Mouse (Mus musculus) stomach, embryonic 16.5 days (tissue): ENCODE measurements at regions not wholly inside any gene's neighbourhood (a gene's known extent, or its start where the extent isn't known, plus 50 kb on each side); places are given as distances from the start of the nearest gene placed in this dataset.

Experiments
- ATAC-seq: fragments of 200-750 bp; cut with Nextera tagmentation; 2 replicates; pipeline ENCODE4 v1.8.0; 2017; ENCODE audit warnings: moderate number of reproducible peaks, moderate TSS enrichment; ENCODE audit not compliant: insufficient read depth, low FRiP score
- H3K27ac ChIP-seq: fragments of 300-500 bp; sonication (generic); 2 replicates; pipeline ENCODE4 v1.5.1; 2014; ENCODE audit warnings: low read length
- H3K27me3 ChIP-seq: fragments of 300-500 bp; sonication (generic); 2 replicates; pipeline ENCODE4 v1.6.1; 2014; ENCODE audit warnings: low read length, control low read depth, mixed read lengths; ENCODE audit not compliant: control insufficient read depth, insufficient read depth
- H3K36me3 ChIP-seq: fragments of 300-500 bp; sonication (generic); 2 replicates; pipeline ENCODE4 v1.6.1; 2014; ENCODE audit warnings: low read length; ENCODE audit not compliant: control insufficient read depth, insufficient read depth
- H3K4me1 ChIP-seq: fragments of 300-500 bp; sonication (generic); 2 replicates; pipeline ENCODE4 v1.6.1; 2014; ENCODE audit warnings: low read length, control low read depth, mixed read lengths; ENCODE audit not compliant: control insufficient read depth, insufficient read depth
- H3K4me2 ChIP-seq: fragments of 300-500 bp; sonication (generic); 2 replicates; pipeline ENCODE4 v1.6.1; 2014; ENCODE audit warnings: low read depth, low read length, mixed read lengths
- H3K4me3 ChIP-seq: fragments of 300-500 bp; sonication (generic); replicated peaks from 2 replicates; pipeline ENCODE4 v1.5.1; 2014; ENCODE audit warnings: mild to moderate bottlenecking, low read length
- H3K9ac ChIP-seq: fragments of 300-500 bp; sonication (generic); 2 replicates; pipeline ENCODE4 v1.6.1; 2014; ENCODE audit warnings: low read length
- H3K9me3 ChIP-seq: fragments of 300-500 bp; sonication (generic); replicated peaks from 2 replicates; pipeline ENCODE4 v1.6.1; 2016; ENCODE audit warnings: low read length, control low read depth; ENCODE audit not compliant: control insufficient read depth
- WGBS: fragments of 180-500 bp; shearing (Covaris S2); extraction: QIAGEN DNeasy Blood & Tissue Kit; methylation state at CpG from one replicate; pipeline ENCODE4 v1.1.7; 2014; 5-methylcytosine and 5-hydroxymethylcytosine counted together

- 75% methylated on average over 1 of the region's 1 CpGs for WGBS
- H3K9me3 ChIP-seq = no peaks in the 10 kb centered on the region
- H3K4me3 ChIP-seq = no peak overlapping the region
- no peak overlapping the region for H3K27ac ChIP-seq
- no peak for ATAC-seq
- H3K36me3 ChIP-seq = no peaks in the 10 kb centered on the region
- no peak overlapping the region for H3K9ac ChIP-seq
- no peaks in the 10 kb centered on the region for H3K27me3 ChIP-seq
- H3K4me1 ChIP-seq = no peaks in the 10 kb centered on the region
- no peak overlapping the region for H3K4me2 ChIP-seq
Observed at GRCm38 (mm10) chr16:46956990-46957389, 458.7 kb upstream of the Nectin3 start.

DNA sequence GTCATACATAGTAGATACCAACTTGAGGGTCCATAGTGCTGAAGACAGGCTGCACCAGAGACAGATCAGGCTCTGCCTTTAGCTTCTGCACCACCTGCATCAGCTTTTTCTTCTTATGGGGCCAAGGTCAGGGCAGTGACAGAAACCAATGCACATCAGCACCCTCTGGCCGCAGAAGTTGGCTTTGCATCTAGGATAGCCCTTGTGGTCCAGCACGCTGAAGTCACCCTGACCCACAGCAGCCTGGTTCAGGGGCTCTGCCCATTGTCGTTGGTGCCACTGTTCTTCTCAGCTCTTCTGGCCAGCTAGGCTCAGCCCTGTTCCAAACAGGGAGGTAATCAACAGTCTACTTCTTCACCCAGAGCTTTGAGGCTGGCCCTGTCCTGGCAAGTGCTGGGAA lies 427.7 kb upstream of the Nectin3 start:
- ATAC-seq = no peak
- WGBS = 68% methylated on average over 3 of the region's 3 CpGs

GRCm38 (mm10) chr16:46894576-46895203 lies 396.4 kb upstream of the Nectin3 start:
- WGBS = 68% methylated on average over 2 of the region's 2 CpGs
- Histone ChIP-seq H3K27ac (no peak overlapping the region), H3K27me3 (no peaks in the 10 kb centered on the region), H3K9me3 (no peaks in the 10 kb centered on the region), H3K9ac (no peak overlapping the region), H3K4me2 (no peak overlapping the region), H3K4me1 (no peaks in the 10 kb centered on the region), H3K4me3 (no peak overlapping the region), H3K36me3 (no peaks in the 10 kb centered on the region)
- no peak for ATAC-seq

More for the DNA sequence above, 427.7 kb upstream of the Nectin3 start:
- no peaks in the 10 kb centered on the region for H3K36me3 ChIP-seq
- no peaks in the 10 kb centered on the region for H3K9me3 ChIP-seq
- no peak overlapping the region for H3K4me2 ChIP-seq
- H3K4me3 ChIP-seq = no peak overlapping the region
- no peaks in the 10 kb centered on the region for H3K27me3 ChIP-seq
- H3K4me1 ChIP-seq = no peaks in the 10 kb centered on the region
- no peak overlapping the region for H3K9ac ChIP-seq
- H3K27ac ChIP-seq = no peak overlapping the region

DNA sequence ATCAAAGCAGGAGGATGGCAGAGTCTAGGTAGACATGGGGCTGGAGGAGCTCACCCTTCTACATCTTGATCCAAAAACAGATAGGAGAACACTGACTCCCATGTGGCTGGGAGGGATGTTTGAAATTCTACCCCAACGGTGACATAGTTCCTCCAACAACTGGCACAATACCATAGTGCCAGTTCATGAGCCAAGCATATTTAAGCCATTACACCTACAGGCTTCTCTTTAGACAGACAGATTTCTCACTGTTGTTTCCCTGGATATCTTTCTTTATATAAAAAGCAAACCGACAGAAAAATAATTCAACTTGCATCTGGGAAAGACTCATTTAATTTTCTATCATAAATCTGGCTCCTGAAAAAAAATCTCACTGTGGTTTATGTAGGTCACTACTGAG lies 380.4 kb upstream of the Nectin3 start:
- no peaks in the 10 kb centered on the region for H3K27me3 ChIP-seq
- H3K27ac ChIP-seq = no peak overlapping the region
- H3K4me3 ChIP-seq = no peak overlapping the region
- no peak for ATAC-seq
- H3K4me1 ChIP-seq = no peaks in the 10 kb centered on the region
- H3K4me2 ChIP-seq = no peak overlapping the region
- 90% methylated on average over 2 of the region's 2 CpGs for WGBS
- no peak overlapping the region for H3K9ac ChIP-seq
- H3K9me3 ChIP-seq = no peaks in the 10 kb centered on the region
- no peaks in the 10 kb centered on the region for H3K36me3 ChIP-seq

DNA sequence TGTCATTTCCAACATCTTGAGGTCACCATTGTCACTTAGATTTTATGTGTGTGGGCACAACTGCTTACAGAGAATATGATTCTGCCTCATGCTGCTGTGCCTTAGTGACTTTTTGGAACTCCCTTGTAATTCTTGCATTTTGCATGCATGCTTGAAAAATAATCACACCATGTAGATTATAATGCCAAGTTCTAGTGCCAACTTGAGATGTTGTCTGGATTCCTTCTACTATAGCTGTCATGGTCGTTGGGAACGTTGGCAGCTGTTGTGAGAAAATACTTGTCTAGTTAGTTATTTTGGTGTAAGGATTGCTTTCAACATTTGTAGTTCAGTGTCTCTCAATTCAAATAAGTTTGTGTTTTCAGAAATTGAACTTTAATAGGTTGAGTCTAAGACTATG lies 365.6 kb upstream of the Nectin3 start:
- H3K4me3 ChIP-seq = no peak overlapping the region
- H3K4me2 ChIP-seq = no peak overlapping the region
- no peaks in the 10 kb centered on the region for H3K27me3 ChIP-seq
- no peak overlapping the region for H3K9ac ChIP-seq
- H3K27ac ChIP-seq = no peak overlapping the region
- H3K36me3 ChIP-seq = no peaks in the 10 kb centered on the region
- H3K4me1 ChIP-seq = no peaks in the 10 kb centered on the region
- no peak for ATAC-seq
- H3K9me3 ChIP-seq = no peaks in the 10 kb centered on the region
- 83% methylated on average over 2 of the region's 2 CpGs for WGBS

GRCm38 (mm10) chr16:46849534-46849933 lies 351.2 kb upstream of the Nectin3 start:
- H3K4me3 ChIP-seq = no peak overlapping the region
- H3K36me3 ChIP-seq = no peaks in the 10 kb centered on the region
- H3K27me3 ChIP-seq = no peaks in the 10 kb centered on the region
- no peak overlapping the region for H3K4me2 ChIP-seq
- 62% methylated on average over 4 of the region's 4 CpGs for WGBS
- H3K9ac ChIP-seq = no peak overlapping the region
- H3K27ac ChIP-seq = no peak overlapping the region
- no peaks in the 10 kb centered on the region for H3K4me1 ChIP-seq
- peak; percentile 90; the same call in 1 of the 2 replicates for ATAC-seq
- H3K9me3 ChIP-seq = no peaks in the 10 kb centered on the region

GRCm38 (mm10) chr16:46848755-46849154 lies 350.4 kb upstream of the Nectin3 start:
- Histone ChIP-seq H3K27ac (no peak overlapping the region; the same call in 1 of the 2 replicates), H3K4me3 (no peak overlapping the region), H3K9ac (no peak overlapping the region), H3K9me3 (no peaks in the 10 kb centered on the region), H3K27me3 (no peaks in the 10 kb centered on the region), H3K36me3 (no peaks in the 10 kb centered on the region), H3K4me2 (no peak overlapping the region), H3K4me1 (no peaks in the 10 kb centered on the region)
- ATAC-seq = no peak

GRCm38 (mm10) chr16:46847707-46848356 lies 349.5 kb upstream of the Nectin3 start:
- ATAC-seq = no peak
- H3K27me3 ChIP-seq = no peaks in the 10 kb centered on the region
- H3K9ac ChIP-seq = no peak overlapping the region
- H3K4me3 ChIP-seq = no peak overlapping the region
- H3K27ac ChIP-seq = peak overlapping the region; percentile 2; the same call in 1 of the 2 replicates
- H3K4me1 ChIP-seq = no peaks in the 10 kb centered on the region
- H3K4me2 ChIP-seq = no peak overlapping the region
- no peaks in the 10 kb centered on the region for H3K9me3 ChIP-seq
- WGBS = 62% methylated on average over 3 of the region's 3 CpGs
- no peaks in the 10 kb centered on the region for H3K36me3 ChIP-seq

DNA sequence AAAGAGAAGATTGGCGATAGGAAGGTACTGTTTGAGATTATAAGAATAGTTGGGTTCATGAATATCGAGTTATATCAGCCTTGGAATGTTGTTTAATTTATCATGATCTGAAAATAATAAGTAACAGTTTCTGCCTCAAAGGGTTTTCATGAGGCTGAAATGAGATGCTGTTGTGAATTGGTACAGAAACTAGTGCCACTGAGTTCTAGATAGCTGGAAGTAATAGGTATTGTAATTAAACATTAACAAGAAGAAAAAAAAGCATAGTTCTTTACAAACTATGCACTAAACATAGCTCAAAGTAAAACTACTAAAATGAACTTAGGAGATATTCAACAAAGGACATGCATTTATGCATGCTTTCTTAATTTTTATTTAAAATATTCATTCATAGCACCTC lies 342.9 kb upstream of the Nectin3 start:
- Histone ChIP-seq H3K36me3 (no peaks in the 10 kb centered on the region), H3K9ac (no peak overlapping the region), H3K27ac (no peak overlapping the region), H3K4me3 (no peak overlapping the region), H3K27me3 (no peaks in the 10 kb centered on the region), H3K4me1 (no peaks in the 10 kb centered on the region), H3K4me2 (no peak overlapping the region), H3K9me3 (no peaks in the 10 kb centered on the region)
- WGBS = 55% methylated on average over 2 of the region's 2 CpGs
- ATAC-seq = no peak
